Mouse (Mus musculus) layer of hippocampus, adult 8-10 months (tissue): Measurements from ENCODE around the gene Ypel2. TPM values are rescaled to one million over a fixed set of nuclear protein-coding genes. Genes with fewer than 3 reads are reported as not detected.

Experiments
- DNase-seq, 2 experiments: peaks; one replicate each; pipeline ENCODE4 v3.0.0; 2022; ENCODE audit warnings: low spot score in 2 of 2
- total RNA-seq, 4 experiments: library from RNA; stranded (reverse); gene quantifications; 2 replicates each; pipeline ENCODE4 v1.2.4; 2022

The Ypel2 gene
- total RNA-seq, 4 experiments from 2014 or later: 21.5 to 28.4 (median 24.6) TPM

GRCm38 (mm10) chr11:86995625-86996221 is 2.2 kb upstream of the Ypel2 start:
- DNase-seq: peak; percentile 75 to 76

GRCm38 (mm10) chr11:86994791-86995624 is 1.5 kb upstream of the Ypel2 start:
- no peak for DNase-seq

GRCm38 (mm10) chr11:86994330-86994729 is 823 bp upstream of the Ypel2 start:
- no peak for DNase-seq

GRCm38 (mm10) chr11:86992461-86992988 is 982 bp downstream of the Ypel2 start:
- no peak for DNase-seq

- DNase-seq: no peak
Observed at GRCm38 (mm10) chr11:86991241-86991640, 2.3 kb downstream of the Ypel2 start.

- DNase-seq: no peak
Observed at GRCm38 (mm10) chr11:86990309-86990708, 3.2 kb downstream of the Ypel2 start.

GRCm38 (mm10) chr11:86984990-86985389 is 8.5 kb downstream of the Ypel2 start:
- DNase-seq: no peak

GRCm38 (mm10) chr11:86983056-86983455 is 10.5 kb downstream of the Ypel2 start:
- DNase-seq: no peak

- no peak for DNase-seq
Observed at GRCm38 (mm10) chr11:86981229-86981791, 12.2 kb downstream of the Ypel2 start.

GRCm38 (mm10) chr11:86980526-86980925 is 13.0 kb downstream of the Ypel2 start:
- DNase-seq: no peak

- no peak for DNase-seq
Observed at GRCm38 (mm10) chr11:86979799-86980198, 13.7 kb downstream of the Ypel2 start.

GRCm38 (mm10) chr11:86977242-86977641 is 16.3 kb downstream of the Ypel2 start:
- DNase-seq: no peak

- no peak for DNase-seq
Observed at GRCm38 (mm10) chr11:86974401-86974800, 19.1 kb downstream of the Ypel2 start.

GRCm38 (mm10) chr11:86973255-86973654 is 20.3 kb downstream of the Ypel2 start:
- no peak for DNase-seq

- DNase-seq: no peak
Observed at GRCm38 (mm10) chr11:86971057-86971753, 22.3 kb downstream of the Ypel2 start.

- DNase-seq: no peak
Observed at GRCm38 (mm10) chr11:86969041-86969821, 24.3 kb downstream of the Ypel2 start.

- no peak for DNase-seq
Observed at GRCm38 (mm10) chr11:86967506-86967905, 26.0 kb downstream of the Ypel2 start.

- no peak for DNase-seq
Observed at GRCm38 (mm10) chr11:86966696-86967095, 26.8 kb downstream of the Ypel2 start.

GRCm38 (mm10) chr11:86965079-86965478 is 28.4 kb downstream of the Ypel2 start:
- no peak for DNase-seq

- DNase-seq: no peak
Observed at GRCm38 (mm10) chr11:86963698-86964097, 29.8 kb downstream of the Ypel2 start.

GRCm38 (mm10) chr11:86963027-86963426 is 30.5 kb downstream of the Ypel2 start:
- DNase-seq: no peak
